31 mouse cellular contexts compared by ENCODE assay signal in the genomic region with DNA sequence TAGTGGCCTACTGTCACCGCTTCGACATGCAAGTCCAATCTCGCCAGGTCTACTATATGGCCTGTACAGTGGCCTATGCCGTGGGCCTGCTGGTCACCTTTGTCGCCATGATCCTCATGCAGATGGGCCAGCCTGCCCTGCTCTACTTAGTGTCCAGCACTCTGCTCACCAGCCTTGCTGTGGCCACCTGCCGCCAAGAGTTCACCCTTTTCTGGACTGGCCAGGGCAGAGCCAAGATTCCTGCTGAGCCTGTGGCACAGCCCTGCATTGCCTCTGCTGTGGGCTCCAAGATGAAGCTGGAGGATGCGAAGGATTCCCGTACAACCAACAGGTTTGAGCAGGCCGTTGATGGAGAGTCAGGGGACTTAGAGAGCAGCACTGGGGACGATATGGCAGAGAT. TPM values are rescaled to one million over a fixed set of nuclear protein-coding genes. Genes with fewer than 3 reads are reported as not detected.
DNase-seq lines count a peak whose midpoint lies in the region; TF ChIP-seq lines count a peak whose summit lies in the region.
"Had no signal": no experiment of that assay in that cellular context is flagged by ENCODE, and none has a peak within 500 bp of the region (broad histone marks: within the 10 kb centered on the region; RNA-seq: fewer than 3 reads in every experiment).

No protein-coding gene starts in this region.

- no peaks in the 10 kb centered on the region for H3K27me3 ChIP-seq in testis, adult 2 months (ENCODE audit: control insufficient read depth, insufficient read depth, low read length)
- H3K27me3 ChIP-seq: embryonic facial prominence, embryonic 15.5 days; hindbrain, embryonic 13.5 days; intestine, embryonic 15.5 days had no signal

- no peak; the same call in 1 of the 2 replicates for TF ChIP-seq POLR2A in testis, adult 2 months (IDR thresholded peaks at IDR 0.05; ENCODE audit: control insufficient read depth, low read depth, low read length)

- TF ChIP-seq CTCF in testis, adult 2 months (IDR thresholded peaks at IDR 0.05; ENCODE audit: control insufficient read depth, insufficient read depth, insufficient replicate concordance, low read depth, low read length) = no peak

- H3K27ac ChIP-seq in testis, adult 2 months (ENCODE audit: control insufficient read depth, insufficient read depth, low read depth, low read length) = no peak overlapping the region
- H3K27ac ChIP-seq: embryonic facial prominence, embryonic 12.5 days; embryonic facial prominence, embryonic 15.5 days; gastrocnemius, adult 2 months; hindbrain, embryonic 10.5 days; hindbrain, embryonic 13.5 days; intestine, embryonic 15.5 days had no signal

- peak overlapping the region; percentile 83 for H3K4me3 ChIP-seq in testis, adult 2 months (ENCODE audit: control insufficient read depth, low read depth, low read length)
- H3K4me3 ChIP-seq: embryonic facial prominence, embryonic 12.5 days; embryonic facial prominence, embryonic 15.5 days; gastrocnemius, adult 2 months; hindbrain, embryonic 10.5 days; hindbrain, embryonic 13.5 days; intestine, embryonic 15.5 days had no signal

- H3K36me3 ChIP-seq in testis, adult 2 months (ENCODE audit: control insufficient read depth, insufficient read depth, low read length) = no peaks in the 10 kb centered on the region
- H3K36me3 ChIP-seq: embryonic facial prominence, embryonic 12.5 days; embryonic facial prominence, embryonic 15.5 days; G1E; hindbrain, embryonic 10.5 days; hindbrain, embryonic 13.5 days; intestine, embryonic 15.5 days had no signal

- no peaks in the 10 kb centered on the region for H3K4me1 ChIP-seq in testis, adult 2 months (ENCODE audit: control insufficient read depth, insufficient read depth, low read length)
- H3K4me1 ChIP-seq: embryonic facial prominence, embryonic 12.5 days; embryonic facial prominence, embryonic 15.5 days; hindbrain, embryonic 10.5 days; hindbrain, embryonic 13.5 days; intestine, embryonic 15.5 days had no signal

- peak; percentile 61 to 67 for DNase-seq in cerebellum, adult 18-20 months
- no peak for DNase-seq in cerebellum, adult 11 months
- DNase-seq in testis, postnatal 14 days (ENCODE audit: low spot score) = no peak
- DNase-seq in cerebellum, adult 9-11 months = peak; percentile 77
- DNase-seq in cerebellum, postnatal 36 days = peak; percentile 41 to 46
- DNase-seq in right cerebral cortex, postnatal 36 days (ENCODE audit: low spot score in 2 of 2) = no peak
- no peak for DNase-seq in liver
- DNase-seq: adrenal gland, postnatal 10 days; adrenal gland, postnatal 36 days; B cell, adult 2 months; forebrain, postnatal 0 days; gastrocnemius, adult 2 months; gastrocnemius, postnatal 14 days; heart, adult 11 months; heart, postnatal 36 days; kidney, adult 11 months had no signal

RNA-seq across cellular contexts. Expression of gene Sppl2c, which starts 1.6 kb away (rescaled TPM):
- polyA plus RNA-seq in testis, adult 2 months (2012; rRNA removed) = 747 and 763 TPM in 2 replicates
- polyA plus RNA-seq: embryonic facial prominence, embryonic 12.5 days; embryonic facial prominence, embryonic 15.5 days; forebrain, embryonic 11.5 days; forebrain, embryonic 14.5 days; forebrain, postnatal 0 days; frontal cortex, adult 2 months; G1E; heart, embryonic 11.5 days; heart, embryonic 14.5 days; heart, postnatal 0 days; hindbrain, embryonic 10.5 days; hindbrain, embryonic 13.5 days; hindbrain, embryonic 16.5 days; intestine, embryonic 15.5 days; Patski had no signal

RNA-seq across cellular contexts. Expression of gene Mapt, which starts 43.4 kb away (rescaled TPM):
- polyA plus RNA-seq in testis, adult 2 months (2012; rRNA removed) = 0.94 and 1.2 TPM in 2 replicates

RNA-seq across cellular contexts. Expression of gene Crhr1, which starts 55.1 kb away (rescaled TPM):
- 0.42 and 0.59 TPM in 2 replicates for polyA plus RNA-seq in testis, adult 2 months (2012; rRNA removed)
- polyA plus RNA-seq: G1E; heart, embryonic 11.5 days; heart, embryonic 14.5 days; heart, postnatal 0 days; Patski had no signal

Comparison
In these comparisons a context has a peak if more than half of its experiments do, and no peak if none do; other contexts are left out.
1. DNase-seq: peak in cerebellum, adult 18-20 months (2 of 2), cerebellum, adult 9-11 months (single experiment) and cerebellum, postnatal 36 days (2 of 2); none in cerebellum, adult 11 months (single experiment), testis, postnatal 14 days (single experiment), right cerebral cortex, postnatal 36 days (0 of 2) and liver (single experiment).